Mouse (Mus musculus): ENCODE results near the gene Pcnx3. TPM values are rescaled to one million over a fixed set of nuclear protein-coding genes. Genes with fewer than 3 reads are reported as not detected.
"Not testable (repeated sequence)": the region's sequence is repeated elsewhere in the genome, so short reads cannot be mapped to it uniquely, and the experiment has no call there.

Pcnx3 gene
- polyA plus RNA-seq, 1 experiment from 2014 or later, result 23.0 TPM

GRCm38 (mm10) chr19:5689565-5690342 lies 1.0 kb upstream of the Pcnx3 start:
- Histone ChIP-seq H3K4me2 (peak overlapping the region; percentile 93), H3K27ac (replicated peaks) (peak overlapping the region; percentile 90), H3K36me3 (peaks cover 55% of the 10 kb centered on the region), H3K4me3 (peak overlapping the region; percentile 76), H3K9ac (peak overlapping the region; percentile 90), H3K27me3 (0 out of 2 replicates have a peak, but pooled peaks cover under 1% of the 10 kb centered on the region), H3K9me3 (no peaks in the 10 kb centered on the region), H3K4me1 (replicated peaks) (peaks cover 59% of the 10 kb centered on the region)
- 11% methylated on average over 42 of the region's 42 CpGs for WGBS
- peak; percentile 16; the same call in 1 of the 2 replicates for ATAC-seq (ENCODE audit: low read depth)

- no peak for ATAC-seq (ENCODE audit: low read depth)
- Histone ChIP-seq H3K4me3 (peak overlapping the region; percentile 76), H3K27ac (replicated peaks) (peak overlapping the region; percentile 90), H3K4me2 (peak overlapping the region; percentile 93), H3K36me3 (peaks cover 56% of the 10 kb centered on the region), H3K9ac (peak overlapping the region; percentile 90), H3K9me3 (no peaks in the 10 kb centered on the region), H3K27me3 (no peaks in the 10 kb centered on the region), H3K4me1 (replicated peaks) (peaks cover 59% of the 10 kb centered on the region)
- 1% methylated on average over 7 of the region's 7 CpGs for WGBS
Measured at GRCm38 (mm10) chr19:5689088-5689428, 350 bp upstream of the Pcnx3 start.

GRCm38 (mm10) chr19:5687738-5688137 lies 970 bp downstream of the Pcnx3 start:
- Histone ChIP-seq H3K4me3 (peak overlapping the region; percentile 76), H3K9me3 (no peaks in the 10 kb centered on the region), H3K27me3 (no peaks in the 10 kb centered on the region), H3K4me1 (replicated peaks) (peaks cover 47% of the 10 kb centered on the region), H3K27ac (replicated peaks) (peak overlapping the region; percentile 90), H3K9ac (peak overlapping the region; percentile 87), H3K36me3 (peaks cover 56% of the 10 kb centered on the region), H3K4me2 (peak overlapping the region; percentile 93)
- 17% methylated on average over 9 of the region's 9 CpGs for WGBS
- ATAC-seq (ENCODE audit: low read depth), result no peak

GRCm38 (mm10) chr19:5686954-5687353 lies 1.8 kb downstream of the Pcnx3 start:
- H3K27ac ChIP-seq (replicated peaks); ATAC-seq (ENCODE audit: low read depth); H3K9me3 ChIP-seq; H3K27me3 ChIP-seq: not testable (repeated sequence)
- WGBS, result 95% methylated on average over 12 of the region's 12 CpGs
- H3K4me1 ChIP-seq (replicated peaks), result peaks cover 40% of the 10 kb centered on the region
- peaks cover 61% of the 10 kb centered on the region for H3K36me3 ChIP-seq
- peak overlapping the region; percentile 76 for H3K4me3 ChIP-seq
- H3K9ac ChIP-seq, result peak overlapping the region; percentile 87; the same call in 1 of the 2 replicates
- peak overlapping the region; percentile 93 for H3K4me2 ChIP-seq

- H3K4me1 ChIP-seq (replicated peaks), result peaks cover 34% of the 10 kb centered on the region
- H3K4me2 ChIP-seq, result no peak overlapping the region
- no peaks in the 10 kb centered on the region for H3K9me3 ChIP-seq
- no peak for ATAC-seq (ENCODE audit: low read depth)
- WGBS, result 90% methylated on average over 13 of the region's 13 CpGs
- peaks cover 61% of the 10 kb centered on the region for H3K36me3 ChIP-seq
- no peaks in the 10 kb centered on the region for H3K27me3 ChIP-seq
- H3K27ac ChIP-seq (replicated peaks), result no peak overlapping the region
- H3K9ac ChIP-seq, result no peak overlapping the region
- no peak overlapping the region for H3K4me3 ChIP-seq
Measured at GRCm38 (mm10) chr19:5686437-5686836, 2.3 kb downstream of the Pcnx3 start.

GRCm38 (mm10) chr19:5685861-5686260 lies 2.8 kb downstream of the Pcnx3 start:
- no peak overlapping the region for H3K27ac ChIP-seq (replicated peaks)
- H3K9ac ChIP-seq, result no peak overlapping the region
- peaks cover 29% of the 10 kb centered on the region for H3K4me1 ChIP-seq (replicated peaks)
- H3K27me3 ChIP-seq, result no peaks in the 10 kb centered on the region
- 93% methylated on average over 11 of the region's 11 CpGs for WGBS
- no peak overlapping the region for H3K4me3 ChIP-seq
- no peak overlapping the region for H3K4me2 ChIP-seq
- no peaks in the 10 kb centered on the region for H3K9me3 ChIP-seq
- ATAC-seq (ENCODE audit: low read depth), result no peak
- peaks cover 61% of the 10 kb centered on the region for H3K36me3 ChIP-seq

GRCm38 (mm10) chr19:5685431-5685830 lies 3.3 kb downstream of the Pcnx3 start:
- no peak overlapping the region for H3K9ac ChIP-seq
- peaks cover 61% of the 10 kb centered on the region for H3K36me3 ChIP-seq
- no peak for ATAC-seq (ENCODE audit: low read depth)
- no peak overlapping the region for H3K27ac ChIP-seq (replicated peaks)
- no peaks in the 10 kb centered on the region for H3K27me3 ChIP-seq
- peaks cover 24% of the 10 kb centered on the region for H3K4me1 ChIP-seq (replicated peaks)
- H3K4me3 ChIP-seq, result no peak overlapping the region
- no peaks in the 10 kb centered on the region for H3K9me3 ChIP-seq
- WGBS, result 94% methylated on average over 19 of the region's 19 CpGs
- H3K4me2 ChIP-seq, result no peak overlapping the region

GRCm38 (mm10) chr19:5684985-5685384 lies 3.7 kb downstream of the Pcnx3 start:
- no peak for ATAC-seq (ENCODE audit: low read depth)
- no peak overlapping the region for H3K27ac ChIP-seq (replicated peaks)
- no peaks in the 10 kb centered on the region for H3K9me3 ChIP-seq
- no peak overlapping the region for H3K4me2 ChIP-seq
- H3K27me3 ChIP-seq, result no peaks in the 10 kb centered on the region
- peaks cover 65% of the 10 kb centered on the region for H3K36me3 ChIP-seq
- peaks cover 20% of the 10 kb centered on the region for H3K4me1 ChIP-seq (replicated peaks)
- no peak overlapping the region for H3K9ac ChIP-seq
- H3K4me3 ChIP-seq, result no peak overlapping the region
- WGBS, result 91% methylated on average over 13 of the region's 13 CpGs

- no peak for ATAC-seq (ENCODE audit: low read depth)
- H3K27ac ChIP-seq (replicated peaks), result no peak overlapping the region
- H3K9ac ChIP-seq, result no peak overlapping the region
- H3K36me3 ChIP-seq, result peaks cover 73% of the 10 kb centered on the region
- no peak overlapping the region for H3K4me2 ChIP-seq
- no peaks in the 10 kb centered on the region for H3K27me3 ChIP-seq
- no peaks in the 10 kb centered on the region for H3K9me3 ChIP-seq
- no peak overlapping the region for H3K4me3 ChIP-seq
- 91% methylated on average over 12 of the region's 12 CpGs for WGBS
- peaks cover 13% of the 10 kb centered on the region for H3K4me1 ChIP-seq (replicated peaks)
Measured at GRCm38 (mm10) chr19:5684236-5684635, 4.5 kb downstream of the Pcnx3 start.

- 81% methylated on average over 4 of the region's 4 CpGs for WGBS
- Histone ChIP-seq H3K27ac (replicated peaks) (no peak overlapping the region), H3K4me3 (no peak overlapping the region), H3K4me2 (no peak overlapping the region), H3K9me3 (no peaks in the 10 kb centered on the region), H3K4me1 (replicated peaks) (no peaks in the 10 kb centered on the region), H3K9ac (no peak overlapping the region), H3K27me3 (no peaks in the 10 kb centered on the region), H3K36me3 (peaks cover 94% of the 10 kb centered on the region)
- ATAC-seq (ENCODE audit: low read depth), result no peak
Measured at GRCm38 (mm10) chr19:5680432-5680831, 8.3 kb downstream of the Pcnx3 start.

GRCm38 (mm10) chr19:5668372-5668771 lies 20.3 kb downstream of the Pcnx3 start:
- ATAC-seq (ENCODE audit: low read depth), result no peak
- no peaks in the 10 kb centered on the region for H3K9me3 ChIP-seq
- peaks cover 8% of the 10 kb centered on the region for H3K4me1 ChIP-seq (replicated peaks)
- peaks cover 91% of the 10 kb centered on the region for H3K36me3 ChIP-seq
- H3K4me2 ChIP-seq, result no peak overlapping the region
- no peak overlapping the region for H3K27ac ChIP-seq (replicated peaks)
- H3K9ac ChIP-seq, result no peak overlapping the region
- WGBS, result 74% methylated on average over 4 of the region's 4 CpGs
- H3K4me3 ChIP-seq, result no peak overlapping the region
- H3K27me3 ChIP-seq, result no peaks in the 10 kb centered on the region

- Histone ChIP-seq H3K4me3 (no peak overlapping the region), H3K4me1 (replicated peaks) (peaks cover 20% of the 10 kb centered on the region), H3K4me2 (no peak overlapping the region), H3K27ac (replicated peaks) (no peak overlapping the region), H3K9me3 (no peaks in the 10 kb centered on the region), H3K9ac (no peak overlapping the region), H3K27me3 (no peaks in the 10 kb centered on the region), H3K36me3 (peaks cover 71% of the 10 kb centered on the region)
- 95% methylated on average over 18 of the region's 18 CpGs for WGBS
- no peak for ATAC-seq (ENCODE audit: low read depth)
Measured at GRCm38 (mm10) chr19:5666386-5666785, 22.3 kb downstream of the Pcnx3 start.

GRCm38 (mm10) chr19:5665465-5665864 lies 23.2 kb downstream of the Pcnx3 start:
- ATAC-seq (ENCODE audit: low read depth), result no peak
- H3K9ac ChIP-seq, result no peak overlapping the region
- H3K27me3 ChIP-seq, result no peaks in the 10 kb centered on the region
- H3K4me2 ChIP-seq, result no peak overlapping the region
- H3K36me3 ChIP-seq, result peaks cover 62% of the 10 kb centered on the region
- H3K27ac ChIP-seq (replicated peaks), result no peak overlapping the region
- H3K9me3 ChIP-seq, result no peaks in the 10 kb centered on the region
- 88% methylated on average over 15 of the region's 15 CpGs for WGBS
- no peak overlapping the region for H3K4me3 ChIP-seq
- H3K4me1 ChIP-seq (replicated peaks), result peaks cover 20% of the 10 kb centered on the region

Measured in neural tube, embryonic 13.5 days (tissue).